28 mouse cellular contexts compared by ENCODE assay signal in the genomic region with DNA sequence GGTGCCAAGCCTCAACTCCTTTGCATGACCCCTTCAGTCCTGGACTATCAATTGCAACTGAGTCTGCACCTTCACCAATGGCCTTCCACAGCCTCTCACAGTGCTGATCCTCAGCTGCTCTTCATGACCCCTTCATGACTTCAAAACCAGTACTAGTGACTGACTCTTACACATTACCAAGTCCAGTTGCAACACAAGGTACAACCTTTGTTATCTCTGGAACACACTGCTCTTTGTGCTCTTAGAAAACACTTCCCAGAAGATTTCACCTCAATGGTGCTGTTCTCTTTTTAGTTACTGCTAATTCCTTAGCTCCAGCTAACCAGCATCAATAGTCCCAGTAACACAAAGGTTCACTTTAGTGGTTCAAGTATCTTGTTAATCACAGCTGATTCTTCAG.
"Had no signal": no experiment of that assay in that cellular context is flagged by ENCODE, and none has a peak within 500 bp of the region (broad histone marks: within the 10 kb centered on the region; RNA-seq: fewer than 3 reads in every experiment).

No protein-coding gene starts in this region.

- DNase-seq: cerebellum, adult 2 months; cerebellum, adult 8-10 months; cerebellum, adult 9-10 months; cerebellum, adult 9-11 months; cerebellum, postnatal 10 days; cerebellum, postnatal 14 days; cerebellum, postnatal 25 days; cerebellum, postnatal 36 days; embryo, embryonic 11 days; forebrain, postnatal 0 days; gastrocnemius, adult 2 months; gastrocnemius, postnatal 10 days; gastrocnemius, postnatal 14 days; gastrocnemius, postnatal 25 days; gastrocnemius, postnatal 36 days; heart, adult 11 months; heart, adult 18-20 months had no signal

- H3K4me1 ChIP-seq: embryonic facial prominence, embryonic 10.5 days; embryonic facial prominence, embryonic 12.5 days; embryonic facial prominence, embryonic 13.5 days; embryonic facial prominence, embryonic 15.5 days; forebrain, embryonic 10.5 days; forebrain, embryonic 12.5 days; forebrain, embryonic 13.5 days; forebrain, embryonic 15.5 days had no signal

- H3K27me3 ChIP-seq: embryonic facial prominence, embryonic 12.5 days; embryonic facial prominence, embryonic 13.5 days; embryonic facial prominence, embryonic 15.5 days; forebrain, embryonic 12.5 days; forebrain, embryonic 13.5 days; forebrain, embryonic 15.5 days had no signal

- H3K4me2 ChIP-seq: embryonic facial prominence, embryonic 12.5 days; embryonic facial prominence, embryonic 13.5 days; embryonic facial prominence, embryonic 15.5 days; forebrain, embryonic 12.5 days; forebrain, embryonic 13.5 days; forebrain, embryonic 15.5 days had no signal

- H3K4me3 ChIP-seq: embryonic facial prominence, embryonic 10.5 days; embryonic facial prominence, embryonic 12.5 days; embryonic facial prominence, embryonic 13.5 days; embryonic facial prominence, embryonic 15.5 days; erythroblast, embryonic 14.5 days; forebrain, embryonic 10.5 days; forebrain, embryonic 12.5 days; forebrain, embryonic 13.5 days; forebrain, embryonic 15.5 days; gastrocnemius, adult 2 months had no signal

- ATAC-seq: forebrain, embryonic 13.5 days; forebrain, embryonic 14.5 days; forebrain, embryonic 15.5 days; forebrain, embryonic 16.5 days; forebrain, postnatal 0 days had no signal

- H3K9ac ChIP-seq: embryonic facial prominence, embryonic 12.5 days; embryonic facial prominence, embryonic 13.5 days; embryonic facial prominence, embryonic 15.5 days; forebrain, embryonic 12.5 days; forebrain, embryonic 13.5 days; forebrain, embryonic 15.5 days; forebrain, postnatal 0 days had no signal

- H3K27ac ChIP-seq: embryonic facial prominence, embryonic 10.5 days; embryonic facial prominence, embryonic 12.5 days; embryonic facial prominence, embryonic 13.5 days; embryonic facial prominence, embryonic 15.5 days; forebrain, embryonic 10.5 days; forebrain, embryonic 12.5 days; forebrain, embryonic 13.5 days; forebrain, embryonic 15.5 days; gastrocnemius, adult 2 months had no signal
